Mouse (Mus musculus) lung, adult 2 months (tissue): Measurements from ENCODE around the gene Lin7c.

Experiments
- CTCF ChIP-seq: fragments of 200-500 bp; IDR thresholded peaks from 2 replicates; pipeline ENCODE4 v1.5.1; 2011; ENCODE audit warnings: mild to moderate bottlenecking, low read length, control low read depth; ENCODE audit not compliant: insufficient read depth
- POLR2A ChIP-seq: fragments of 200-500 bp; IDR thresholded peaks from 2 replicates; pipeline ENCODE4 v1.6.1; 2011; ENCODE audit warnings: low read depth, mild to moderate bottlenecking, control low read depth, low read length, borderline replicate concordance; ENCODE audit errors: extremely low read depth

- TF ChIP-seq CTCF = no peak
- no peak for TF ChIP-seq POLR2A
These were observed 45.7 kb downstream of the Lin7c start for GRCm38 (mm10) chr2:109936410-109936755.
